Mouse (Mus musculus) hindbrain, postnatal 0 days (tissue): ENCODE results near the gene Slc35f1. TPM values are rescaled to one million over a fixed set of nuclear protein-coding genes. Genes with fewer than 3 reads are reported as not detected.

Experiments
- ATAC-seq: fragments of 200-750 bp; cut with Nextera tagmentation; 2 replicates; pipeline ENCODE4 v1.8.0; 2017; ENCODE audit warnings: mild to moderate bottlenecking, moderate TSS enrichment, moderate library complexity
- DNase-seq: peaks from one replicate; pipeline ENCODE4 v3.0.0-alpha.2; 2015; ENCODE audit warnings: low spot score
- H3K27ac ChIP-seq: fragments of 300-500 bp; sonication (generic); 2 replicates; pipeline ENCODE4 v1.5.1; 2014; ENCODE audit warnings: mild to moderate bottlenecking
- H3K27me3 ChIP-seq: fragments of 300-500 bp; sonication (generic); 2 replicates; pipeline ENCODE4 v1.6.1; 2014; ENCODE audit warnings: low read length, mixed read lengths; ENCODE audit not compliant: insufficient read depth
- H3K36me3 ChIP-seq: fragments of 300-500 bp; sonication (generic); 2 replicates; pipeline ENCODE4 v1.6.1; 2014; ENCODE audit warnings: low read length, mixed read lengths; ENCODE audit not compliant: insufficient read depth
- H3K4me1 ChIP-seq: fragments of 300-500 bp; sonication (generic); 2 replicates; pipeline ENCODE4 v1.6.1; 2014; ENCODE audit warnings: antibody characterized with exemption, low read length, mixed read lengths; ENCODE audit not compliant: insufficient read depth
- H3K4me2 ChIP-seq: fragments of 300-500 bp; sonication (generic); 2 replicates; pipeline ENCODE4 v1.6.1; 2014; ENCODE audit warnings: low read depth, mild to moderate bottlenecking, low read length, moderate library complexity, mixed read lengths
- H3K4me3 ChIP-seq: fragments of 300-500 bp; sonication (generic); 2 replicates; pipeline ENCODE4 v1.5.1; 2014; ENCODE audit warnings: low read length
- H3K9ac ChIP-seq: fragments of 300-500 bp; sonication (generic); replicated peaks from 2 replicates; pipeline ENCODE4 v1.6.1; 2014; ENCODE audit warnings: mild to moderate bottlenecking, low read length, moderate library complexity, mixed read lengths
- H3K9me3 ChIP-seq: fragments of 300-500 bp; sonication (generic); 2 replicates; pipeline ENCODE4 v1.6.1; 2016; ENCODE audit warnings: low read length, mixed read lengths
- CTCF ChIP-seq: IDR thresholded peaks from 2 replicates; pipeline ENCODE4 v1.5.1; 2016; ENCODE audit warnings: antibody characterized with exemption, control low read depth, low read depth
- WGBS: fragments of 180-500 bp; shearing (Covaris S2); extraction: QIAGEN DNeasy Blood & Tissue Kit; methylation state at CpG from one replicate; pipeline ENCODE4 v1.1.7; 2014; 5-methylcytosine and 5-hydroxymethylcytosine counted together
- polyA plus RNA-seq: library from polyadenylated mRNA; unstranded; fragments of >200 nt; fragmentation: Nextera tagmentation; extraction: Ambion mirVana; gene quantifications from 2 replicates; pipeline ENCODE4 v1.2.1, GENCODE M21; 2015
- total RNA-seq: library from RNA; depleted of rRNA; stranded (reverse); fragments of >200 nt; gene quantifications from 2 replicates; pipeline ENCODE4 v1.2.3, GENCODE M21; 2014

Slc35f1 gene
- total and polyA plus RNA-seq, 2 experiments from 2014 or later: 31.7 to 83.3 TPM

- H3K9ac ChIP-seq: no peak overlapping the region
- no peaks in the 10 kb centered on the region for H3K27me3 ChIP-seq
- 86% methylated on average over 3 of the region's 3 CpGs for WGBS
- H3K4me1 ChIP-seq: no peaks in the 10 kb centered on the region
- no peak overlapping the region for H3K4me2 ChIP-seq
- no peaks in the 10 kb centered on the region for H3K36me3 ChIP-seq
- no peak for ATAC-seq
- H3K9me3 ChIP-seq: no peaks in the 10 kb centered on the region
- no peak overlapping the region for H3K4me3 ChIP-seq
- DNase-seq: no peak
- no peak overlapping the region for H3K27ac ChIP-seq
- no peak for TF ChIP-seq CTCF
Measured at GRCm38 (mm10) chr10:52952581-52952980, 262.2 kb downstream of the Slc35f1 start.

- ATAC-seq (no peak), DNase-seq (no peak)
- H3K9ac ChIP-seq: no peak overlapping the region
- H3K27me3 ChIP-seq: no peaks in the 10 kb centered on the region
- H3K4me3 ChIP-seq: no peak overlapping the region
- no peak for TF ChIP-seq CTCF
- no peak overlapping the region for H3K27ac ChIP-seq
- WGBS: 70% methylated on average over 4 of the region's 4 CpGs
- no peak overlapping the region for H3K4me2 ChIP-seq
- H3K4me1 ChIP-seq: no peaks in the 10 kb centered on the region
- no peaks in the 10 kb centered on the region for H3K36me3 ChIP-seq
- H3K9me3 ChIP-seq: no peaks in the 10 kb centered on the region
Measured at GRCm38 (mm10) chr10:52956728-52957127, 266.4 kb downstream of the Slc35f1 start.

DNA sequence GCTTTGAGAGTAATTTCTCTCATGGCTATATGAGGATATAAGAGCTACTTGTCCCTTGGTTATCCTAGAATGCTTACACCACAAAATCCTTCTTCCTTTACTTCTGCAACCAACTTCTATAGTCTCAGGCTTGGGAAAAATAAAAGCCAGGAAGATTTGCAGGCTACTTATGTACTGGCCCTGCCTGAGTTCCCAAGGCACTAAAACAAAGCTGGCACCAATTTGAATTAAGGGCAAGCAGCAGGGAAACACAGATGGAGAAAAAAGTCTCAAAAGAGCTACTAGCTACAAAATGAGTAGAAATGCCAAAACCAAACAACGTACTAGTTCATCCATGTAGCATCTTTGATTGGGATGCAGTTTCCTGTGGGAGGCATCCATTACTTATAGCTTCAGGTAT, 288.9 kb downstream of the Slc35f1 start:
- H3K27ac ChIP-seq: no peak overlapping the region
- H3K9ac ChIP-seq: no peak overlapping the region
- WGBS: 62% methylated on average over 1 of the region's 1 CpGs
- H3K4me2 ChIP-seq: no peak overlapping the region
- no peaks in the 10 kb centered on the region for H3K4me1 ChIP-seq
- H3K27me3 ChIP-seq: no peaks in the 10 kb centered on the region
- H3K4me3 ChIP-seq: no peak overlapping the region
- ATAC-seq (no peak), DNase-seq (no peak)
- no peaks in the 10 kb centered on the region for H3K9me3 ChIP-seq
- H3K36me3 ChIP-seq: no peaks in the 10 kb centered on the region
- no peak for TF ChIP-seq CTCF

DNA sequence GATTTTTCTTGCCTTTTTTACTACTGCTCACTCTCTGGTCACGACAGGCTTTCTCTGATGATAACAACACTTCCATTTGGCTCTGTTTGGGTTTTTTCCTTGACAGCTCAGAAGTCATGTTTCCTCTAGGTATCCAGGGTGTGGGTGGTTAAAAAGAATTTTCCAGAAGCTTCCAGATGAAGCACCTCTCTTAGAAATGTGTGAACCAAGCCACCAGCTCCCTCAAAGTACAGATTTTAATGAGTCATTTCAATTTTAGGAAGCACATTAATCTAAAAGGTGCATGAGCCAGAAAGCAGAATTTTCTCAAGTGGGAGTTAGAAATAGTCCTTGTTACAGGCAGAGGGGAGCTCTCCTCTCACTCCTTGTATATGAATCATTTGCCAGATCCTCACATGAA, 292.5 kb downstream of the Slc35f1 start:
- 66% methylated on average over 1 of the region's 1 CpGs for WGBS

GRCm38 (mm10) chr10:52992246-52992645, 301.9 kb downstream of the Slc35f1 start:
- 61% methylated on average over 2 of the region's 2 CpGs for WGBS
- Histone ChIP-seq H3K4me3 (no peak overlapping the region), H3K27me3 (no peaks in the 10 kb centered on the region), H3K9ac (no peak overlapping the region), H3K4me2 (no peak overlapping the region), H3K27ac (no peak overlapping the region), H3K36me3 (no peaks in the 10 kb centered on the region), H3K9me3 (no peaks in the 10 kb centered on the region), H3K4me1 (no peaks in the 10 kb centered on the region)
- no peak for TF ChIP-seq CTCF
- ATAC-seq: no peak
- DNase-seq: no peak

More for the DNA sequence above, 292.5 kb downstream of the Slc35f1 start:
- Histone ChIP-seq H3K4me3 (no peak overlapping the region), H3K9ac (no peak overlapping the region), H3K9me3 (no peaks in the 10 kb centered on the region), H3K27ac (no peak overlapping the region), H3K36me3 (no peaks in the 10 kb centered on the region), H3K4me1 (no peaks in the 10 kb centered on the region), H3K4me2 (no peak overlapping the region), H3K27me3 (no peaks in the 10 kb centered on the region)
- DNase-seq (no peak), ATAC-seq (no peak)
- TF ChIP-seq CTCF: no peak

DNA sequence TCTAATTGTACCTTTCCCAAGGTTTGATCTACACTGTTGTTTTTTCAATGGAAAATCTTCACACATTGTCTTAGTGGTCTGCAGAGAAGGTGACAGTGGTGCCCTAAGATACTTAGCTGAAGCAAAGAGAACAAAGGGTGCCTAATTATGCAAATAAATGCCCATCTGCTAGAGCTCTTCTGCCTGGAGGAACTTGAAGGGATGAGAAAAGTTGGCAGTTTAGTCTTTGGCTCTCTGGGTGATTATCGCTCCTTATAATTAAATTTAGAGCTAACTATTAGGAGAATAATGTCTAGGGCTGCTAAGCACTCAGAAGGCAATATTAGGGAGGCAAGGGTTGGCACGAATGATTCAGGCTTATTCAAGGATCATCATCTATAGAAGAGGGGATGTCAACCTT, 306.6 kb downstream of the Slc35f1 start:
- H3K9me3 ChIP-seq: no peaks in the 10 kb centered on the region
- no peak overlapping the region for H3K9ac ChIP-seq
- no peak for ATAC-seq
- no peak overlapping the region for H3K27ac ChIP-seq
- H3K4me2 ChIP-seq: no peak overlapping the region
- H3K36me3 ChIP-seq: no peaks in the 10 kb centered on the region
- H3K27me3 ChIP-seq: no peaks in the 10 kb centered on the region
- no peak overlapping the region for H3K4me3 ChIP-seq
- no peaks in the 10 kb centered on the region for H3K4me1 ChIP-seq
- WGBS: 38% methylated on average over 2 of the region's 2 CpGs
- peak; percentile 40 for DNase-seq
- no peak for TF ChIP-seq CTCF

DNA sequence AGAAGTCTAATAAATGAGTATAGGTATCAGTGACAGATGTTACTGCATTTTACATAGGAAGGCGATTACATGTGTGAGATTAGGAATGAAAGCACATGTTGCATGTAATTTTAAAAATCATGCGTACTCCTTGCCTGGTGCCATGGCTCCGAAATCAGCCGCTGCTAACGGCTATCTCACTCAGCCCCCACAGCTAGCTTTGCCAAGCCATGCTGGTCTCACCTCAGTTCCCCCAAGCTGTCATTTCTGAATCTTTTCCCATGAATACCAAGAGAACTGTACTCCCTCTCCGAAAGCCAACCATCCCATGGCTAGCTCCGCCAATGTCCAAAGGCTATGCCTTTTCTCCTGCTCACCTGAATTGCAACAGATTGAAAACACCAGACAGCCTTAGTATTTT, 310.8 kb downstream of the Slc35f1 start:
- Histone ChIP-seq H3K9me3 (no peaks in the 10 kb centered on the region), H3K4me1 (no peaks in the 10 kb centered on the region), H3K4me3 (no peak overlapping the region), H3K27ac (no peak overlapping the region), H3K36me3 (no peaks in the 10 kb centered on the region), H3K27me3 (no peaks in the 10 kb centered on the region), H3K4me2 (no peak overlapping the region), H3K9ac (no peak overlapping the region)
- DNase-seq (no peak), ATAC-seq (no peak)
- TF ChIP-seq CTCF: no peak
- 79% methylated on average over 7 of the region's 7 CpGs for WGBS
